Comparison of ENCODE assay signal across 17 mouse cellular contexts in the genomic region with DNA sequence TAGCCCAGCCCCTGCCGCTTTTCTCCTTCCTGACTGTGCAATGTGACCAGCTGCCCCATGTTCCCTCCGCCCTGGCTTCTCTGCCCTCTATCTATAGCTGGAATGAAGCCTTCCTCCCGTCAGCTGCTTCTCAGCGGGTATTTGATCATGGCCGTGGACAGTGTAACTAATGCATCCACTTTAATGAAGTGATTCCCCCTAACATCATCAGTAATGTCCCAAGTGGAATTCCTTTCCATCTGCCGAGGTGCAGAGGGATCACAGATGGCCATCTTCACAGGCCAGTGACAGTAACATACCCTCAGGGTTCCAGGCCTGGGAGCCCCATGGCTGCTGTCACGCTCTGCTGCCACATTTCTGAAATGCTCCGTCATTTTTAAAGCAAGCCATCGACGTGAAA. TPM values are rescaled to one million over a fixed set of nuclear protein-coding genes. Genes with fewer than 3 reads are reported as not detected.
DNase-seq lines count a peak whose midpoint lies in the region; ATAC-seq lines count a peak whose summit lies in the region.
"Had no signal": no experiment of that assay in that cellular context is flagged by ENCODE, and none has a peak within 500 bp of the region (broad histone marks: within the 10 kb centered on the region; RNA-seq: fewer than 3 reads in every experiment).

No protein-coding gene starts in this region.

- 49% methylated on average over 10 of the region's 10 CpGs for WGBS in neural tube, embryonic 12.5 days
- WGBS in neural tube, embryonic 15.5 days = 40% methylated on average over 10 of the region's 10 CpGs
- WGBS in hindbrain, embryonic 12.5 days = 55% methylated on average over 10 of the region's 10 CpGs

- intact Hi-C loops in left cerebral cortex, postnatal 4 days (cut with DNase I) = no loop called here

- no peak overlapping the region for H3K4me3 ChIP-seq in neural tube, embryonic 12.5 days
- H3K4me3 ChIP-seq in neural tube, embryonic 15.5 days (replicated peaks) = no peak overlapping the region
- H3K4me3 ChIP-seq in hindbrain, embryonic 12.5 days = no peak overlapping the region
- H3K4me3 ChIP-seq: heart, adult 2 months; kidney, embryonic 15.5 days; left cerebral cortex, adult 2 months; limb, embryonic 13.5 days; liver, embryonic 15.5 days; myocyte; stomach, embryonic 15.5 days had no signal

- no peaks in the 10 kb centered on the region for H3K27me3 ChIP-seq in neural tube, embryonic 12.5 days (replicated peaks)
- no peaks in the 10 kb centered on the region for H3K27me3 ChIP-seq in neural tube, embryonic 15.5 days (replicated peaks)
- no peaks in the 10 kb centered on the region for H3K27me3 ChIP-seq in hindbrain, embryonic 12.5 days
- H3K27me3 ChIP-seq: CH12.LX; kidney, embryonic 15.5 days; limb, embryonic 13.5 days; liver, embryonic 15.5 days; stomach, embryonic 15.5 days had no signal

- H3K27ac ChIP-seq in neural tube, embryonic 12.5 days = no peak overlapping the region
- no peak overlapping the region for H3K27ac ChIP-seq in neural tube, embryonic 15.5 days (replicated peaks)
- no peak overlapping the region; the same call in 1 of the 2 replicates for H3K27ac ChIP-seq in hindbrain, embryonic 12.5 days
- H3K27ac ChIP-seq: heart, adult 2 months; kidney, embryonic 15.5 days; left cerebral cortex, adult 2 months; limb, embryonic 13.5 days; liver, embryonic 15.5 days; stomach, embryonic 15.5 days had no signal

- ATAC-seq in neural tube, embryonic 12.5 days (ENCODE audit: low FRiP score, low read depth) = 0 out of 2 replicates have a peak, but pooled peaks have one; percentile 7
- ATAC-seq in neural tube, embryonic 15.5 days (ENCODE audit: low FRiP score) = no peak
- ATAC-seq in hindbrain, embryonic 12.5 days (ENCODE audit: low FRiP score) = peak; percentile 71

- no peak overlapping the region for H3K4me2 ChIP-seq in neural tube, embryonic 12.5 days (replicated peaks)
- H3K4me2 ChIP-seq in neural tube, embryonic 15.5 days = no peak overlapping the region
- H3K4me2 ChIP-seq in hindbrain, embryonic 12.5 days (replicated peaks) = no peak overlapping the region
- H3K4me2 ChIP-seq: kidney, embryonic 15.5 days; limb, embryonic 13.5 days; liver, embryonic 15.5 days; stomach, embryonic 15.5 days had no signal

- H3K4me1 ChIP-seq in neural tube, embryonic 12.5 days = 0 out of 2 replicates have a peak, but pooled peaks cover 5% of the 10 kb centered on the region
- 0 out of 2 replicates have a peak, but pooled peaks cover 4% of the 10 kb centered on the region for H3K4me1 ChIP-seq in neural tube, embryonic 15.5 days
- H3K4me1 ChIP-seq in hindbrain, embryonic 12.5 days = peaks cover 4% of the 10 kb centered on the region
- H3K4me1 ChIP-seq: kidney, embryonic 15.5 days; liver, embryonic 15.5 days; stomach, embryonic 15.5 days had no signal

- no peaks in the 10 kb centered on the region for H3K36me3 ChIP-seq in neural tube, embryonic 12.5 days
- no peaks in the 10 kb centered on the region for H3K36me3 ChIP-seq in neural tube, embryonic 15.5 days
- H3K36me3 ChIP-seq in hindbrain, embryonic 12.5 days = no peaks in the 10 kb centered on the region
- H3K36me3 ChIP-seq: kidney, embryonic 15.5 days; limb, embryonic 13.5 days; liver, embryonic 15.5 days; stomach, embryonic 15.5 days had no signal

- no peak overlapping the region for H3K9ac ChIP-seq in neural tube, embryonic 12.5 days
- H3K9ac ChIP-seq in neural tube, embryonic 15.5 days (replicated peaks) = no peak overlapping the region
- H3K9ac ChIP-seq in hindbrain, embryonic 12.5 days = no peak overlapping the region
- H3K9ac ChIP-seq: kidney, embryonic 15.5 days; limb, embryonic 13.5 days; liver, embryonic 15.5 days; stomach, embryonic 15.5 days had no signal

- no peaks in the 10 kb centered on the region for H3K9me3 ChIP-seq in neural tube, embryonic 12.5 days
- H3K9me3 ChIP-seq in neural tube, embryonic 15.5 days (replicated peaks) = no peaks in the 10 kb centered on the region
- no peaks in the 10 kb centered on the region for H3K9me3 ChIP-seq in hindbrain, embryonic 12.5 days (replicated peaks)
- H3K9me3 ChIP-seq: kidney, embryonic 15.5 days; limb, embryonic 13.5 days; liver, embryonic 15.5 days; stomach, embryonic 15.5 days had no signal

- DNase-seq in left cerebral cortex, postnatal 4 days = peak; percentile 80
- no peak for DNase-seq in left cerebral cortex, adult 8-10 months (ENCODE audit: low spot score in 2 of 2)
- no peak for DNase-seq in c-Kit-positive CD71-positive TER-119-positive erythroid progenitor cells, embryonic 14.5 days (ENCODE audit: low spot score)
- no peak for DNase-seq in ovary, postnatal 14 days (ENCODE audit: low spot score)
- no peak for DNase-seq in urinary bladder, postnatal 14 days (ENCODE audit: low spot score)
- DNase-seq: adrenal gland, postnatal 36 days; heart, adult 2 months had no signal

RNA-seq across cellular contexts. Expression of a gene that starts 51.5 kb away (rescaled TPM):
- total RNA-seq in left cerebral cortex, postnatal 4 days (2021) = 1 to 10 TPM; 6.7 to 7.6 TPM
- 10 to 100 TPM; 11.8 to 14.6 (median 13.2) TPM for total RNA-seq in left cerebral cortex, adult 8-10 months (2022)
- 19.3 and 20.9 TPM in 2 replicates for polyA plus RNA-seq in neural tube, embryonic 12.5 days (2016; fragmentation: Nextera tagmentation; extraction: Ambion mirVana)
- 31.0 and 43.1 TPM in 2 replicates for polyA plus RNA-seq in neural tube, embryonic 15.5 days (2015; fragmentation: Nextera tagmentation; extraction: Ambion mirVana)
- polyA plus RNA-seq in hindbrain, embryonic 12.5 days (2016; fragmentation: Nextera tagmentation; extraction: Ambion mirVana) = 10.0 and 11.4 TPM in 2 replicates
- polyA plus RNA-seq: myocyte had no signal
